Mouse (Mus musculus): Measurements from ENCODE around the gene Dusp22.

DNA sequence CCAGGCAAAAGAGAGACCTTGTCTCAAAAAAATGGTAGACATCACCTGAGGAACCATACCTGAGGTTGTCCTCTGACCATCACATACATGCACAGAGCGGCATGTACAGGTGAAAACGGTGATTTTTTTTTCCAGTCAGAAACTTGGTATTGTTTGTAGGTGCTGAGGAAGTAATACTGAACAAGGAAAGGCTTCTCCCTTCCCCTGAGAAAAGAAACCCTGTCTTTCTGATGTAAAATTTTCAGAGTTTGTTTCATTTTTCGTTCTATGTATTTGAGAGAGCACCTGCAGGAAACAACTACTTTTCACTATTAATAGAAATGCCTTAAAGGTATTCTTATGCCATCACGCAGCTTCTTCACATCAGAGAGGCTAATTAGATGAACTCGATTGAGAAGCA, 19.0 kb downstream of the Dusp22 start:
- TF ChIP-seq CTCF (IDR thresholded peaks at IDR 0.05; ENCODE audit: low read depth) (no peak), EP300 (IDR thresholded peaks at IDR 0.05; ENCODE audit: low read depth) (no peak)
